Mouse (Mus musculus): ENCODE measurements at regions not wholly inside any gene's neighbourhood (a gene's known extent, or its start where the extent isn't known, plus 50 kb on each side); places are given as distances from the start of the nearest gene placed in this dataset.

- Histone ChIP-seq H3K9me3 (ENCODE audit: control insufficient read depth, low read length) (no peaks in the 10 kb centered on the region), H3K36me3 (ENCODE audit: control insufficient read depth, insufficient read depth, low read length) (no peaks in the 10 kb centered on the region), H3K4me2 (ENCODE audit: low read depth, severe bottlenecking) (no peak overlapping the region), H3K9ac (ENCODE audit: low read length) (no peak overlapping the region), H3K4me1 (ENCODE audit: control insufficient read depth, insufficient read depth, low read length) (no peaks in the 10 kb centered on the region), H3K27ac (replicated peaks; ENCODE audit: low read depth, low read length) (no peak overlapping the region), H3K27me3 (ENCODE audit: control insufficient read depth, insufficient read depth, low read length) (no peaks in the 10 kb centered on the region), H3K4me3 (ENCODE audit: low read depth, low read length) (no peak overlapping the region)
- ATAC-seq (ENCODE audit: insufficient number of reproducible peaks, low FRiP score, low TSS enrichment, low read depth) (no peak), DNase-seq (ENCODE audit: low spot score) (no peak)
- 68% methylated on average over 4 of the region's 4 CpGs for WGBS
Observed at GRCm38 (mm10) chr14:17158324-17158723, 339.4 kb upstream of the Rarb start.

- no peaks in the 10 kb centered on the region for H3K36me3 ChIP-seq (ENCODE audit: control insufficient read depth, insufficient read depth, low read length)
- no peak overlapping the region for H3K27ac ChIP-seq (replicated peaks; ENCODE audit: low read depth, low read length)
- ATAC-seq (ENCODE audit: insufficient number of reproducible peaks, low FRiP score, low TSS enrichment, low read depth): no peak
- no peak overlapping the region for H3K9ac ChIP-seq (ENCODE audit: low read length)
- DNase-seq (ENCODE audit: low spot score): no peak
- no peaks in the 10 kb centered on the region for H3K4me1 ChIP-seq (ENCODE audit: control insufficient read depth, insufficient read depth, low read length)
- no peaks in the 10 kb centered on the region for H3K27me3 ChIP-seq (ENCODE audit: control insufficient read depth, insufficient read depth, low read length)
- no peak overlapping the region for H3K4me2 ChIP-seq (ENCODE audit: low read depth, severe bottlenecking)
- 61% methylated on average over 2 of the region's 2 CpGs for WGBS
- no peaks in the 10 kb centered on the region for H3K9me3 ChIP-seq (ENCODE audit: control insufficient read depth, low read length)
- H3K4me3 ChIP-seq (ENCODE audit: low read depth, low read length): no peak overlapping the region
Observed at GRCm38 (mm10) chr14:17156402-17156954, 337.5 kb upstream of the Rarb start.

GRCm38 (mm10) chr14:17120679-17121078, 301.7 kb upstream of the Rarb start:
- Histone ChIP-seq H3K9ac (ENCODE audit: low read length) (no peak overlapping the region), H3K27ac (replicated peaks; ENCODE audit: low read depth, low read length) (no peak overlapping the region), H3K4me2 (ENCODE audit: low read depth, severe bottlenecking) (no peak overlapping the region), H3K36me3 (ENCODE audit: control insufficient read depth, insufficient read depth, low read length) (no peaks in the 10 kb centered on the region), H3K4me3 (ENCODE audit: low read depth, low read length) (no peak overlapping the region), H3K27me3 (ENCODE audit: control insufficient read depth, insufficient read depth, low read length) (no peaks in the 10 kb centered on the region), H3K4me1 (ENCODE audit: control insufficient read depth, insufficient read depth, low read length) (no peaks in the 10 kb centered on the region), H3K9me3 (ENCODE audit: control insufficient read depth, low read length) (no peaks in the 10 kb centered on the region)
- WGBS: 95% methylated on average over 1 of the region's 1 CpGs
- no peak for DNase-seq (ENCODE audit: low spot score)
- ATAC-seq (ENCODE audit: insufficient number of reproducible peaks, low FRiP score, low TSS enrichment, low read depth): no peak

- Histone ChIP-seq H3K4me1 (ENCODE audit: control insufficient read depth, insufficient read depth, low read length) (no peaks in the 10 kb centered on the region), H3K36me3 (ENCODE audit: control insufficient read depth, insufficient read depth, low read length) (no peaks in the 10 kb centered on the region), H3K27ac (replicated peaks; ENCODE audit: low read depth, low read length) (no peak overlapping the region), H3K4me2 (ENCODE audit: low read depth, severe bottlenecking) (no peak overlapping the region), H3K27me3 (ENCODE audit: control insufficient read depth, insufficient read depth, low read length) (no peaks in the 10 kb centered on the region), H3K9me3 (ENCODE audit: control insufficient read depth, low read length) (no peaks in the 10 kb centered on the region), H3K4me3 (ENCODE audit: low read depth, low read length) (no peak overlapping the region), H3K9ac (ENCODE audit: low read length) (no peak overlapping the region)
- DNase-seq (ENCODE audit: low spot score): no peak
- WGBS: 78% methylated on average over 1 of the region's 1 CpGs
- no peak for ATAC-seq (ENCODE audit: insufficient number of reproducible peaks, low FRiP score, low TSS enrichment, low read depth)
Observed at GRCm38 (mm10) chr14:17106668-17107067, 287.7 kb upstream of the Rarb start.

- Histone ChIP-seq H3K4me1 (ENCODE audit: control insufficient read depth, insufficient read depth, low read length) (no peaks in the 10 kb centered on the region), H3K9me3 (ENCODE audit: control insufficient read depth, low read length) (no peaks in the 10 kb centered on the region), H3K27me3 (ENCODE audit: control insufficient read depth, insufficient read depth, low read length) (no peaks in the 10 kb centered on the region), H3K4me3 (ENCODE audit: low read depth, low read length) (no peak overlapping the region), H3K27ac (replicated peaks; ENCODE audit: low read depth, low read length) (no peak overlapping the region), H3K9ac (ENCODE audit: low read length) (no peak overlapping the region), H3K4me2 (ENCODE audit: low read depth, severe bottlenecking) (no peak overlapping the region), H3K36me3 (ENCODE audit: control insufficient read depth, insufficient read depth, low read length) (no peaks in the 10 kb centered on the region)
- ATAC-seq (ENCODE audit: insufficient number of reproducible peaks, low FRiP score, low TSS enrichment, low read depth) (no peak), DNase-seq (ENCODE audit: low spot score) (no peak)
Observed at GRCm38 (mm10) chr14:17102486-17102885, 283.5 kb upstream of the Rarb start.

GRCm38 (mm10) chr14:17090573-17090937, 271.6 kb upstream of the Rarb start:
- H3K27ac ChIP-seq (replicated peaks; ENCODE audit: low read depth, low read length): no peak overlapping the region
- DNase-seq (ENCODE audit: low spot score) (no peak), ATAC-seq (ENCODE audit: insufficient number of reproducible peaks, low FRiP score, low TSS enrichment, low read depth) (no peak)
- no peak overlapping the region for H3K9ac ChIP-seq (ENCODE audit: low read length)
- no peak overlapping the region for H3K4me3 ChIP-seq (ENCODE audit: low read depth, low read length)
- H3K4me1 ChIP-seq (ENCODE audit: control insufficient read depth, insufficient read depth, low read length): no peaks in the 10 kb centered on the region
- H3K36me3 ChIP-seq (ENCODE audit: control insufficient read depth, insufficient read depth, low read length): no peaks in the 10 kb centered on the region
- no peaks in the 10 kb centered on the region for H3K9me3 ChIP-seq (ENCODE audit: control insufficient read depth, low read length)
- 67% methylated on average over 4 of the region's 4 CpGs for WGBS
- no peaks in the 10 kb centered on the region for H3K27me3 ChIP-seq (ENCODE audit: control insufficient read depth, insufficient read depth, low read length)
- H3K4me2 ChIP-seq (ENCODE audit: low read depth, severe bottlenecking): no peak overlapping the region

- Histone ChIP-seq H3K9ac (ENCODE audit: low read length) (no peak overlapping the region), H3K4me3 (ENCODE audit: low read depth, low read length) (no peak overlapping the region), H3K36me3 (ENCODE audit: control insufficient read depth, insufficient read depth, low read length) (no peaks in the 10 kb centered on the region), H3K4me1 (ENCODE audit: control insufficient read depth, insufficient read depth, low read length) (no peaks in the 10 kb centered on the region), H3K27me3 (ENCODE audit: control insufficient read depth, insufficient read depth, low read length) (no peaks in the 10 kb centered on the region), H3K27ac (replicated peaks; ENCODE audit: low read depth, low read length) (no peak overlapping the region), H3K9me3 (ENCODE audit: control insufficient read depth, low read length) (no peaks in the 10 kb centered on the region), H3K4me2 (ENCODE audit: low read depth, severe bottlenecking) (no peak overlapping the region)
- no peak for DNase-seq (ENCODE audit: low spot score)
- 71% methylated on average over 3 of the region's 3 CpGs for WGBS
- no peak for ATAC-seq (ENCODE audit: insufficient number of reproducible peaks, low FRiP score, low TSS enrichment, low read depth)
Observed at GRCm38 (mm10) chr14:17089640-17090572, 270.9 kb upstream of the Rarb start.

GRCm38 (mm10) chr14:17089089-17089634, 270.2 kb upstream of the Rarb start:
- H3K9me3 ChIP-seq (ENCODE audit: control insufficient read depth, low read length): no peaks in the 10 kb centered on the region
- no peak overlapping the region for H3K4me3 ChIP-seq (ENCODE audit: low read depth, low read length)
- H3K27me3 ChIP-seq (ENCODE audit: control insufficient read depth, insufficient read depth, low read length): no peaks in the 10 kb centered on the region
- no peak overlapping the region for H3K4me2 ChIP-seq (ENCODE audit: low read depth, severe bottlenecking)
- no peak for ATAC-seq (ENCODE audit: insufficient number of reproducible peaks, low FRiP score, low TSS enrichment, low read depth)
- no peaks in the 10 kb centered on the region for H3K4me1 ChIP-seq (ENCODE audit: control insufficient read depth, insufficient read depth, low read length)
- H3K9ac ChIP-seq (ENCODE audit: low read length): no peak overlapping the region
- no peak for DNase-seq (ENCODE audit: low spot score)
- no peaks in the 10 kb centered on the region for H3K36me3 ChIP-seq (ENCODE audit: control insufficient read depth, insufficient read depth, low read length)
- H3K27ac ChIP-seq (replicated peaks; ENCODE audit: low read depth, low read length): no peak overlapping the region
